Mouse (Mus musculus): ENCODE measurements around the gene Pawr. TPM values are rescaled to one million over a fixed set of nuclear protein-coding genes. Genes with fewer than 3 reads are reported as not detected.
"Not testable (repeated sequence)": the region's sequence is repeated elsewhere in the genome, so short reads cannot be mapped to it uniquely, and the experiment has no call there.

Pawr gene
- polyA plus RNA-seq, 1 experiment = 157 TPM

GRCm38 (mm10) chr10:108432194-108432593, 100.3 kb downstream of the Pawr start:
- no peak overlapping the region for H3K4me3 ChIP-seq (ENCODE audit: low read depth, low read length)
- H3K9me3 ChIP-seq (replicated peaks; ENCODE audit: control insufficient read depth, insufficient read depth, low read length, poor library complexity, severe bottlenecking) = no peaks in the 10 kb centered on the region
- H3K27ac ChIP-seq (ENCODE audit: insufficient read depth, low read length) = peak overlapping the region; percentile 85
- no peaks in the 10 kb centered on the region for H3K36me3 ChIP-seq (ENCODE audit: control insufficient read depth, insufficient read depth, low read length, poor library complexity, severe bottlenecking)
- H3K9ac ChIP-seq (ENCODE audit: low read depth, poor library complexity, severe bottlenecking) = no peak overlapping the region; the same call in 1 of the 2 replicates
- H3K27me3 ChIP-seq (ENCODE audit: control insufficient read depth, insufficient read depth, low read length, poor library complexity, severe bottlenecking) = no peaks in the 10 kb centered on the region
- no peak for TF ChIP-seq POLR2A (IDR thresholded peaks at IDR 0.05; ENCODE audit: insufficient read depth, low read length)
- no peak for TF ChIP-seq EP300 (IDR thresholded peaks at IDR 0.05; ENCODE audit: insufficient read depth, low read depth, low read length)
- no peak for TF ChIP-seq CTCF (IDR thresholded peaks at IDR 0.05; ENCODE audit: low read depth, low read length)
- H3K4me1 ChIP-seq (ENCODE audit: control insufficient read depth, insufficient read depth, low read length) = no peaks in the 10 kb centered on the region

GRCm38 (mm10) chr10:108433976-108434375, 102.1 kb downstream of the Pawr start:
- no peak overlapping the region for H3K4me3 ChIP-seq (ENCODE audit: low read depth, low read length)
- H3K4me1 ChIP-seq (ENCODE audit: control insufficient read depth, insufficient read depth, low read length) = no peaks in the 10 kb centered on the region
- H3K9me3 ChIP-seq (replicated peaks; ENCODE audit: control insufficient read depth, insufficient read depth, low read length, poor library complexity, severe bottlenecking) = no peaks in the 10 kb centered on the region
- H3K9ac ChIP-seq (ENCODE audit: low read depth, poor library complexity, severe bottlenecking) = peak overlapping the region; percentile 23
- peak overlapping the region; percentile 80 for H3K27ac ChIP-seq (ENCODE audit: insufficient read depth, low read length)
- TF ChIP-seq CTCF (IDR thresholded peaks at IDR 0.05; ENCODE audit: low read depth, low read length) (no peak), POLR2A (IDR thresholded peaks at IDR 0.05; ENCODE audit: insufficient read depth, low read length) (no peak), EP300 (IDR thresholded peaks at IDR 0.05; ENCODE audit: insufficient read depth, low read depth, low read length) (no peak)
- H3K36me3 ChIP-seq (ENCODE audit: control insufficient read depth, insufficient read depth, low read length, poor library complexity, severe bottlenecking) = no peaks in the 10 kb centered on the region
- no peaks in the 10 kb centered on the region for H3K27me3 ChIP-seq (ENCODE audit: control insufficient read depth, insufficient read depth, low read length, poor library complexity, severe bottlenecking)

GRCm38 (mm10) chr10:108435616-108436015, 103.7 kb downstream of the Pawr start:
- no peaks in the 10 kb centered on the region for H3K4me1 ChIP-seq (ENCODE audit: control insufficient read depth, insufficient read depth, low read length)
- H3K9ac ChIP-seq (ENCODE audit: low read depth, poor library complexity, severe bottlenecking) = peak overlapping the region; percentile 23; the same call in 1 of the 2 replicates
- no peaks in the 10 kb centered on the region for H3K36me3 ChIP-seq (ENCODE audit: control insufficient read depth, insufficient read depth, low read length, poor library complexity, severe bottlenecking)
- no peaks in the 10 kb centered on the region for H3K9me3 ChIP-seq (replicated peaks; ENCODE audit: control insufficient read depth, insufficient read depth, low read length, poor library complexity, severe bottlenecking)
- peak; percentile 23 for TF ChIP-seq CTCF (IDR thresholded peaks at IDR 0.05; ENCODE audit: low read depth, low read length)
- no peak for TF ChIP-seq POLR2A (IDR thresholded peaks at IDR 0.05; ENCODE audit: insufficient read depth, low read length)
- no peak overlapping the region for H3K27ac ChIP-seq (ENCODE audit: insufficient read depth, low read length)
- H3K27me3 ChIP-seq (ENCODE audit: control insufficient read depth, insufficient read depth, low read length, poor library complexity, severe bottlenecking) = no peaks in the 10 kb centered on the region
- H3K4me3 ChIP-seq (ENCODE audit: low read depth, low read length) = no peak overlapping the region

GRCm38 (mm10) chr10:108436365-108436764, 104.4 kb downstream of the Pawr start:
- no peak overlapping the region for H3K4me3 ChIP-seq (ENCODE audit: low read depth, low read length)
- no peaks in the 10 kb centered on the region for H3K9me3 ChIP-seq (replicated peaks; ENCODE audit: control insufficient read depth, insufficient read depth, low read length, poor library complexity, severe bottlenecking)
- peak overlapping the region; percentile 40; the same call in 1 of the 2 replicates for H3K9ac ChIP-seq (ENCODE audit: low read depth, poor library complexity, severe bottlenecking)
- no peaks in the 10 kb centered on the region for H3K4me1 ChIP-seq (ENCODE audit: control insufficient read depth, insufficient read depth, low read length)
- H3K27me3 ChIP-seq (ENCODE audit: control insufficient read depth, insufficient read depth, low read length, poor library complexity, severe bottlenecking) = no peaks in the 10 kb centered on the region
- peak overlapping the region; percentile 84 for H3K27ac ChIP-seq (ENCODE audit: insufficient read depth, low read length)
- no peaks in the 10 kb centered on the region for H3K36me3 ChIP-seq (ENCODE audit: control insufficient read depth, insufficient read depth, low read length, poor library complexity, severe bottlenecking)
- TF ChIP-seq EP300 (IDR thresholded peaks at IDR 0.05; ENCODE audit: insufficient read depth, low read depth, low read length) = no peak
- TF ChIP-seq POLR2A (IDR thresholded peaks at IDR 0.05; ENCODE audit: insufficient read depth, low read length) = no peak
- no peak for TF ChIP-seq CTCF (IDR thresholded peaks at IDR 0.05; ENCODE audit: low read depth, low read length)

- H3K4me1 ChIP-seq (ENCODE audit: control insufficient read depth, insufficient read depth, low read length); H3K27ac ChIP-seq (ENCODE audit: insufficient read depth, low read length); H3K4me3 ChIP-seq (ENCODE audit: low read depth, low read length); H3K27me3 ChIP-seq (ENCODE audit: control insufficient read depth, insufficient read depth, low read length, poor library complexity, severe bottlenecking); H3K9ac ChIP-seq (ENCODE audit: low read depth, poor library complexity, severe bottlenecking); H3K36me3 ChIP-seq (ENCODE audit: control insufficient read depth, insufficient read depth, low read length, poor library complexity, severe bottlenecking); H3K9me3 ChIP-seq (replicated peaks; ENCODE audit: control insufficient read depth, insufficient read depth, low read length, poor library complexity, severe bottlenecking): not testable (repeated sequence)
These were observed 108.3 kb downstream of the Pawr start for GRCm38 (mm10) chr10:108440251-108440650.

GRCm38 (mm10) chr10:108443931-108444876, 112.3 kb downstream of the Pawr start:
- H3K9ac ChIP-seq (ENCODE audit: low read depth, poor library complexity, severe bottlenecking) = 0 out of 2 replicates have a peak overlapping the region, but pooled peaks have one; percentile 28
- H3K27ac ChIP-seq (ENCODE audit: insufficient read depth, low read length) = no peak overlapping the region; the same call in 1 of the 2 replicates
- H3K4me3 ChIP-seq (ENCODE audit: low read depth, low read length) = no peak overlapping the region
- H3K36me3 ChIP-seq (ENCODE audit: control insufficient read depth, insufficient read depth, low read length, poor library complexity, severe bottlenecking) = no peaks in the 10 kb centered on the region
- H3K27me3 ChIP-seq (ENCODE audit: control insufficient read depth, insufficient read depth, low read length, poor library complexity, severe bottlenecking) = no peaks in the 10 kb centered on the region
- no peaks in the 10 kb centered on the region for H3K4me1 ChIP-seq (ENCODE audit: control insufficient read depth, insufficient read depth, low read length)
- H3K9me3 ChIP-seq (replicated peaks; ENCODE audit: control insufficient read depth, insufficient read depth, low read length, poor library complexity, severe bottlenecking) = no peaks in the 10 kb centered on the region
- TF ChIP-seq POLR2A (IDR thresholded peaks at IDR 0.05; ENCODE audit: insufficient read depth, low read length) (no peak), CTCF (IDR thresholded peaks at IDR 0.05; ENCODE audit: low read depth, low read length) (no peak), EP300 (IDR thresholded peaks at IDR 0.05; ENCODE audit: insufficient read depth, low read depth, low read length) (no peak)

Data from ES-Bruce4 (cell line).